Mouse (Mus musculus) B cell, adult 62 days (primary cell): ENCODE data around the gene Proser1. TPM values are rescaled to one million over a fixed set of nuclear protein-coding genes. Genes with fewer than 3 reads are reported as not detected.

Experiments used
- total RNA-seq: library from RNA; stranded (reverse); gene quantifications from 4 replicates; pipeline ENCODE4 v1.2.4, GENCODE M21; 2023

Proser1 gene
- total RNA-seq, result 42.9 to 50.3 TPM (median 48.5 TPM) in 4 replicates

DNA sequence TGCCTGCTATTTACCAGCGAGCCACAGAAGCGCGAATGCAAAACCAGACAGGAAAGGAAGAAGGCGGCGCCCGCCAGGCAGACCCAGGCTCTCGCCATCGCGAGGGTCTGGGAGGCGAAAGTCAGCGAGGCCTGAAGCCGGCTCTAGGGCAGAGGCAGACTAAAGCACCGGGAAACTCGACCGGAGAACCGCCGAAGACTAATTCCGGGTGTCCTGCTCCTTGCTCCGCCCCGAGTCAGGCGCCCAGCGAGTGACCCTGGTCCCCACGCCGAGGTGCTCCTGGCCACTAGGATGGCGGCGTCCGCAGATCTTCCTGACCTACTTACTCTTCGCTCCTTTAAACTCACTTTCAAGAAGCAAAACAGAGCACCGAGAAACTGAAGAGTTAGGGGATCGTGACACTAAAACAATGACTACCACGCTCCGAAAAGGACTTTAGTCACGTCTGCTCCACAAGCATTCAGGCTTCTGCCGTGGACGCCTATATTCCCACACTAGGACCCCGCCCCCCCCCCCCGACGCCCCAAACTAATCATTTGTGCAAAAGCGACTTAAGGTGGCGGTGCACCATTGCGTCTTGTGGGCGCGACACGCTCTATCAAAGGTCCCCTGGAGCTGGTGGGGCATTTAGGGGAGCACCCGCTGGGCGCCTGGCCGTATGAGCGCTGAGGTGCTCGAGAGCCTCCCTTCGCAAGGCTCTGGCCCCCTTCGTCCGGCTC is at the start of gene Proser1, which contains the start of gene Nhlrc3:
TSS of gene Proser1 (plus strand) at position 621 of the 719 bp plus-strand sequence.
TSS of gene Nhlrc3 (minus strand) at position 287 of the 719 bp plus-strand sequence.

DNA sequence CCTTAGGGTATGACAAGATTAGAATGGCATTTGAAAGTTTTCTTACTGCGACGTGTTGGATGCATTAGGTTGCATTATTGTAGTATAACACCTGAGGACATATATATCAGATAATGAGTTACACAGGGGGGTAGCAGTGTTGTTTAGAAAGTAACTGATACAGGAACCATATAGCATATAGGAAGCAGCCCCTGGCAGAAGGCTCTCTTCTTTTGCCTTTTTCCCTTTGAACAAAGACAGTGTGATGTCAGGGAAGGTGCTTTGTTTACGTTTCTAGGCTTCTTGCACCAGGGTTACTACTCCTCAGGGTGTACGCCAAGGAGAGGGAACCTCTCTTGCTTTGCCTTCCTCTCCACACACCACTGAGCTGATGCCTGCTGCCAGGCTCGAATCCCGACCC is 24.9 kb downstream of the Proser1 start, which contains the start of gene Stoml3:
TSS of gene Stoml3 (plus strand) at position 301 of the 400 bp plus-strand sequence.

Other genes starting within 250 kb of the Proser1 start
- gene Nhlrc3, start 334 bp upstream of the Proser1 start, total RNA-seq, result 14.7 to 21.0 TPM (median 16.9 TPM) in 4 replicates
- 0.55 to 0.66 TPM in 2 of 4 replicates, not detected in the others for gene Stoml3, start 25.0 kb downstream of the Proser1 start, total RNA-seq
- not detected in 4 replicates for gene Frem2, start 193.7 kb downstream of the Proser1 start, total RNA-seq